Mouse (Mus musculus): Measurements from ENCODE around the gene Cdh5.
"Not testable (repeated sequence)": the region's sequence is repeated elsewhere in the genome, so short reads cannot be mapped to it uniquely, and the experiment has no call there.

Cdh5 gene

DNA sequence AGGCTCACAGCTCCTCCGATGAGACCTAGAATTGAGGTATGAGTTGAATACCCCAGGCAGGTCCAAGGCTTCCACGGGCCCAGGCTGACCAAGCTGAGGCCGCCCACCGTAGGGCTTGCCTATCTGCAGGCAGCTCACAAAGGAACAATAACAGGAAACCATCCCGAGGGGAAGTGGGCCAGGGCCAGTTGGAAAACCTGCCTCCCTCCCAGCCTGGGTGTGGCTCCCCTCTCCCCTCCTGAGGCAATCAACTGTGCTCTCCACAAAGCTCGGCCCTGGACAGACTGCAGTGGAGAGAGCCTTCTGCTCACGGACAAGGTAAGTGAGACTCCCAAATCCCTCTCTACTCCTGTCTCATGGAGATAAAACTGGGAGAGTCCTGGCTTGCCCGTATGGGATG lies at the start of gene Cdh5:
Gene Cdh5, plus strand, starts transcription at position 211 of the 400 bp plus-strand sequence.
- DNase-seq: no peak

DNA sequence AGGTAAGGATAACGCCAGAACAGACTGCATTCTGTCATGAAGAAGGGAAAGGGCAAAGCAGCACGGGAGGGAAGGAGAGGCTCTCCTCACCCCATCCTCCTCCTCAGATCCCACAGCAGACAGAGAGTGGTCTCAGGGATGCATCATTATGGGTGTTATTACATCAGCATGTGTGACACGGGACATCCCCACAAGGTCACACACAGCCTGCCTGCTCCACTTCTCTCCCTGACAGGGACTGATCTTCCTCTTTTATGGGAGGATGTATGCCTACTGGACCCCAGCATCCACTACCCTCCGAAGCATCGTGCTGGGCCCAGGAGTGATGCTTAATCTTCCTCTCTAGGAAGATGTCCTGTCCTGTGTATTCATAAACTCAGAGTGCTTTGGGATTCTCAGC lies 41.5 kb upstream of the Cdh5 start:
- DNase-seq: no peak

DNA sequence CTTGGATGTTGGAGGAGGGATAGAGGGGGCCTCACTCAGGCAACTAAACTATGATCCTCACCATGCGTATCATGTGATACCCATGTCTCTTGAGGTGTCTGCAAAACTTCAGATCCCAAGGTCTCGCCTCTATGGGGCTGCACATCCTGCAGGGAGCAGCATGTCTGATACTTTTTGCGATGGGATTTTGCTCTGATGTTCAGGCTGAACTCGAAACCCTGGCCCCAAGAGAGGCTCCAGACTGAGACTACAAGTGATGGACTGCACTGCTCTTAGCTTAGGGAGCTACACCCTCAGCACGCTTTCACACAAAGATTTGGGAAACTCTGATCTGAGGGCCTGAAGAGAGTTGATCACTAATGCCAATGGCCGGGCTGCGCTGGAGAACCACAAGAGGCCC lies 41.0 kb upstream of the Cdh5 start:
- DNase-seq: no peak

DNA sequence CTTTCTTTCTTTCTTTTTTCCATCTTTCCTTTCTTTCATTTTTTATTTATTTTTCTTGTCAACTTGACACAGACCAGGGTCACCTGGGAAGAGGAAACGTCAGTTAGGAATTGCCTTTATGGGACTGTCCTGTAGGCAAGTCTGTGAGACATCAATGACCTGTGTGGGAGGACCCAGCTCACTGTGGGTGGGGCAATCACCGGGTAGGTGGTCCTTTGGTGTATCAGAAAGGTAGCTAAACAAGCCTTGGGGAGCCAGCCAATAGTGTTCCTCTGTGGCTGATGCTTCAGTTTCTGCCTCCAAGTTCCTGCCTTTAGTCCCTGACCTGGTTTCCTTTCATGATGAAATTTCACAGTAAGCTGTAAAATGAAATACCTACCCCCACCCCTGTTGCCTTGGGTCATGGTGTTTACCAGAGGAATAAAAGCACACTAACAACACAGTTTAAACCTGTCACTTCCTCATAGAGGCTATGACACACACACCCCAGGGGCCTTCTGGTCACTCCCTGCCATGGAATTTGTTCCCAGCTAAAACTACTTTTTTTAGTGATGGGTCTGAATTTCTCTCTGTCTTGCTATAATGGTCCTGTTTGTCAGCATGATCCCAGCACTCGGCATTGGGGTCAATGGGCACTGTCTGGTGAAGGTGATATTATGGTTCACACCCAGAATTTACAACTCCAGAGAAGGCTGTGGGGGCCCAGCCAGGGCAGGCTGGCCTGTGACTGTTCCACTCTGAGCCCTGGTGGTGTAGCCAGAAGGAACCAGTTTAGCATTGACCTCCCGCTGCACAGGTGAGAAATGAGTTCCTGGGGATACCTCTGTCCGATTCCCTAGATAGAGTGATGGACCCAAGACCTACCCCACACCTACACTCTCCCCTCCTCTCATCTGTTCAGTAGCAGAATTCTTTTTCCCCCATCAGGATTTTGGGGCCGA lies 40.1 kb upstream of the Cdh5 start:
- DNase-seq: no peak

DNA sequence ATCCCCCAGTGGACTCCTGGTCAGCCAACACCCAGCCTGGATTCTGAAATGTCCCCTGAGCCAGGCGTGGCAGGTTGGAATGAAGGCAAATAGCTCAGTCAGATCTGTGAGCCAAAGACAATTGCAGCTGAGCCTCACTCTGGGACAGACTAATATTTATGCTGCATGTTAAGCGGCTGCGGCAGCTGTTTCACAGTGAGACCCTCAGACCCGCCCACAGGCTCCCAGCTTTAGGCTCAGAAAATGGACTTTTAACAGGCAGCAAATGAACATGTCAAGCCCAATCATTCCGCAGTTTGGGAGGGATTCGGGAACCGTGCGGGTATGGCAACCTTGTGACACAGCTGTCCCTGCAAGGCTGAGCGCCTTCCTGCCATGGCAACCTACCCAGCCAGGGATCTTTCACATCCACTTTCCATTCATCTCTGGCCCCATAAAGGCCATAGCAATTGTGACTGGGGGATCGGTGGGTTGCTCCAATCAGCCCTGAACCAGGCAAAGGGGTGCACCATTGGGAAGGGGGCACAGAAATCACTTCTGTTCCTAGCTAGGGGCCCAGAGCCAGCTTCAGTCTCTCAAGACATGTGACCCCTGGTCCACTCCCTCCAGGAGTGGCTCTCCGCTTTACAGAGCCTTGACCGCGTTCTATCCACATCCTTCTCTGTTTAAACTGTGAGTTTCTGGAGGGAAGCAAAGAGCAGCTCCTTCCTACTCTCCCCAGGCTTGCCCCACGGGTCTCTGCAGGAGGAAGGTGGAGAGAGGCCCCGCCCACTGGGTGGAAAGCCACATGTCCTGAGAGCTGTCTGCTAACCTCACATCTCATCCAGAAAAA lies 39.2 kb upstream of the Cdh5 start:
- DNase-seq: no peak

DNA sequence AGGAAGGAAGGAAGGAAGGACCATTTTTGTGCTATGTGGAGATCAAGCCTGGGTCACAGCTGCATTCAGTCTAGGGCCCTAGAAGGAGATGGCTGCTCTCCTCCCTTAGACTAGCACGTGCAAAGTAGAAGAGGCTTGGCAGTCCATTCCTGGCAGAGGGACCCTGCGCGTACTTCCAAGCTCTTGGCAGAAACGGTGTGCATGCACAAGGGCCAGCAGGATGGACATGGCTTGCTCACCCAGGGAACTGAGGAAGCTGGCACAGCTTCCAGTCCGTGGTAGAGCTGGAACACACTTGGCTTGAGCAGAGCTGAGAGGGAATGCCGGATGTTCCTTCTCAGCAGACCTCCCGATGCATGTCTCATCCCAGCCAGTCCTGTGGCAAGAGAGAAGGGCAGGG lies 36.2 kb upstream of the Cdh5 start:
- no peak for DNase-seq

DNA sequence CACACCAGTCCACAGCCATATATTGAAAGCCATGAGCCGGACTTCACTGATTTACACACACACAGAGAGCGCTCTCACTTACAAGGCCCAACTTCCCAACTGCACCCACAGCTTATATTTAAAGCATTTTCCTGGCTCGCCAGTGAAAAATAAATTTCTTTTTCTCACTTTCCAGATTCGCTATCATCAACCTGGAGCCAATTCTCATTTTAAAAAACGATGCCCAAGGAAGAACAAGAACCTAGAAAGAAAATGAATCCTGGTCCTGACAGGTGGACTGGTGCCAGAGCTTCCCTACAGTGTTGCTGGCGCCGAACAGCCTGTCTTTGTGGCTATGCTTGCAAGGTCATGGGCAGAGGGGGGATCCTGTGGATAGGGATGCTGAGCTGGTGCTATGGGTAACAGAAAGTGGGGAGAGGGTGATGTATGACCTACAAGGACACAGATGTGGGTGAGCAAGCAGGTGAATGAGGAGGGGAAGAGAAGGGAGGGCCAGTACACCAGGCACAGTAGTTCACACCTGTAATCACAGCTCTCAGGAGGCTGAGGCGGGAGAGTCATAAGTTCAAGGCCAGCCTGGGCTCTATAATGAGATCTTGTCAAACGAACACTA lies 35.4 kb upstream of the Cdh5 start:
- no peak for DNase-seq

DNA sequence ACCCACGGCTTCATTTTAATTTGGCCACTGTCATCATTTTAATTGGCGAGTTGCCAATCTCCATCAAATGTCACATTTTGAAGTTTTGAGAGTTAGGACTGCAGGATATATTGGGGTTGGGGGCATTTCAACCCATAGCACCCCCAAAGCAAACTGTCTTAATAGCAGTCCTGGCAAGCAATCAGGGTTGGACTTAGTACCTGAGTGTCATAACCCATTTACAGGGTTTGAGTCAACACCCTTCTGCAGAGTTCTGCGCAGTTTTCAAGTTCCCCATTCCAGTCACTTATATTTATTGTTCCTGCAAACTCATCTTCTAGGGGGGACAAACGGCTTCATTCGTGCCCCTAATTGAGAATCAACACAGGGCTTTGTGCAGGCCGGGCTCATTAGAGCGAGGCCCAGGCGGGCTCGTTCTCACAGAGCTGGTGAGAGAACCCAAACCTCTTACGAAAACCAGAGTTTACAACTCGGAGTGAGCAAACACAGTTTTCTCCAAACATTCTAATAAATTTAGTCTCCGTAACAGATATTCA lies 34.0 kb upstream of the Cdh5 start:
- no peak for DNase-seq

DNA sequence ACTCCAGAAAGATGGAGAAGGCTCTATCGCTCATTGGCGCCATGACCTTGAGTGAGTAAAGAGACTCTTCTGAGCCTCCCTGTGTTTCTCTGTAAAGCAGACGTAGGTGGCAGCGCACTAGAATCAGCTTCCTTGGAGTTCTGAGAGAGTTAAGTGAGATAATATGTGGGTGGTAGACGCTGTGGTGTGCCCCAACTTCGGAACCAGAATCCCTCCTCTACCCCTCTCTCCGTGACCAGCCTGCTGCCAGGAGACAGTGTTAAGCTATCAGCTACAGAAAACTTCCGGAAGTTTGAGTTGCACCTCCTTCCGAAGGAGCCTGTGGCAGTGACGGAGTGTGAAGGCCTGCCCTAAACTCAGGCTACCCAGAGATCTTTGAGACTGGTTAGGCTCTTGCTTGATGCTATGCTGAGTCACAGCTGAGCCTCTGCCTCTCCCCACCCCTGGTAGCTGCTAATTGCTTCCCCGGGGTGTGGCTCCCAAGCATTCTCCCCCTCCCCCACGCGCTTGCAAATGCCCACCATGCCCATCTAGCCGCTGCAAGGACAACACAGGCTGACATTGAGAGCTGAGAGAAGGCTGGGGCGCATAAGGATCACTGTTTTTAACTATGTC lies 32.9 kb upstream of the Cdh5 start:
- no peak for DNase-seq

DNA sequence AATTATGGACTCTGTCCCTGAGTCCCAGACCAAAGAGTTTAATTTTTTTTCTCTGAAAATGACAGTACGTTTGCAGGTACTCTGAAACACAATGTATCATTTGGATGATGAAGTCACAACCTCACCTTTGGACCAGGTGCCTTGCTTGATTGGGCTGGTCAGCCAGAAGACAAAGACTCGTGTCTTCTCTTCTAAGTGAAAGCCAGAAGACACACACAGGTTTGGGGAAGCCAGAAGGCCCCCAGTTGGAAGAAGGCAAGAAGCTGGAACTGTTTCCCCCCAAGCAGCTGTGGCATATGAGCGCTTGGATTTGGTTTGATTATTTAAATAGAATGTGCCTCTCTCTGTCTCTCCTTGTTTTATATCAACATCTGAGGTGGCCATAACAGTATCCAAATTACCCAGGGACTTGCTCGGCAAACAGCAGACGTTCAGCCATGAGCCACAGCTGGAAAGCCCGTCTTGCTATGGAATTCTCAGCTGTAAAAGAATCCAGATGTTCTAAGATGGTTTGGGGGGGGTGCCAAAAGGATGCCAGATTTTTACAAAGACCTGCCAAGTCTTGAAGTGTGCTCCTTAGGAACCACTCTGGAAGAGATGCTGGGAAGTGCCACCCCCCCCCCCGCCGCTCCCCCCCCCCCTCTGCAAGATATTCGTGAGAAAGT lies 31.1 kb upstream of the Cdh5 start:
- not testable (repeated sequence) for DNase-seq

DNA sequence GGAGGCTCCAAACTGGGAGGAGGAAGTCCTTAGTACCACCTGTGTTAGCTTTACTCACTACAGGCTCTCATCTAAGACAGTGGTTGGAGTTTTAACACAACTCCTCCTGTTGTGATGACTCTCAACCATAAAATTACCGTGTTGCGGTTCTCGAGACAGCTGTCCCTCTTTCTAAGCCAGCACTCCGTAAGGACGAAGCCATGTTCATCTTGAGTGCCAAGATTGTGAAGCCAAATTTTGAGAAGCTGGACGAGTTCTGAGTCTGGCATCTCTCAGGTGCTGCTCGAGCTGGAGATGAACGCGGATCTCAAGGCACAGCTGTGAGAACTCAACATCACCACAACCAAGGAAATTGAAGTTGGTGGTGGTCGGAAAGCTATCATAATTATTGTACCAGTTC lies 30.5 kb upstream of the Cdh5 start:
- no peak for DNase-seq

DNA sequence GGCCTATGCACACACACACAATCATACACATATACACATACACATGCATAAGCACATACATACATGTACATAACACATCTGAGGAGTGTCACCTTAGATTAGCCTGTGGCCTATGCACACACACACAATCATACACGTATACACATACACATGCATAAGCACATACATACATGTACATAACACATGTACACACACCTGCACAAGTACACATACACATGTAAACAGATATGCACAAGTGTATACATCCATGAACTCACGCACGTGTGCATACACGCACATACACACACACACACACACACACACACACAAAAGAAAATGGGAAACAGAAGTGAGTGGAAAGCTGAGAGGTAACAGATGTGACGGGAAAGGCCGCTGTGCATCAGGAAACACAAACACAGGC lies 26.3 kb upstream of the Cdh5 start:
- DNase-seq: no peak

DNA sequence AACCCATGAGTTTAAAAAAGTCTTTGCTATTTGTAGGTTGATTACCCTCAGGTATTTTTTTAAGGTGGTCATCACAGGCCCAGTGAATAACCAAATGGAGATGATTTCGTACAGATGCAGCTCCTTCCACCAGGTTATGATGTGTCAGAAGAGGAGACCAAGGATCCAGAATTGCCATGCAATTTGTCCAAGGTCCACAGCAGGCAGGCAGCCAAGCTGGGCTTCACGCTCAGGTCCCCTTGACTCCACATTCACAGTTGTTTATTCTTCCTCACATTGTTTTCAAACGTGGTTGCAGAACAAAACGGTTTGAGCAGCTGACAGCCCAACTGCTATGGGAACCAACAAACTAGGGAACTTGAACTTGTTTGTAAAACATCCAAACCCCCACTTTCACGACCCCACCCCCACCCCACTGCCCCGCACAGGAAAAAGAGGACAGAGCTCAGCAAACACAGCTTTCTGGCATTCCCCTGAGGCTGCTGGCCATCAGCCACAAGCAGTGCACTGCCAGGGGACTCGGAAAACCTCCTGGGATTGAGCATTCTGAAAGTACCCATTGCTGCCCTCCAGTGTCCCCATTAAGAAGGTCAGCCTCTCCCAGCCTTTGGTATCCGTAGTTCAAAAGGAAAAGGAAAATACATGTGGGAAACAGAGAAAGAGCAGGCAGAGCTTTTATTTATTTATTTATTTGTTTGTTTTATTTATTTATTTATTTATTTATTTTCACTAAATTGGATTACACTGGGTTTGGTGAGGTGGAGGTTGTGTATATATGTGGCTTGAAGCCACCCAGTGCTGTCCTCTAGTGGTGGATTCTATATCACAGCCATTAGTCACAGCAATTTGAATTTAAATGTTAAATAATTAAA lies 24.6 kb upstream of the Cdh5 start:
- peak; percentile 51 for DNase-seq

DNA sequence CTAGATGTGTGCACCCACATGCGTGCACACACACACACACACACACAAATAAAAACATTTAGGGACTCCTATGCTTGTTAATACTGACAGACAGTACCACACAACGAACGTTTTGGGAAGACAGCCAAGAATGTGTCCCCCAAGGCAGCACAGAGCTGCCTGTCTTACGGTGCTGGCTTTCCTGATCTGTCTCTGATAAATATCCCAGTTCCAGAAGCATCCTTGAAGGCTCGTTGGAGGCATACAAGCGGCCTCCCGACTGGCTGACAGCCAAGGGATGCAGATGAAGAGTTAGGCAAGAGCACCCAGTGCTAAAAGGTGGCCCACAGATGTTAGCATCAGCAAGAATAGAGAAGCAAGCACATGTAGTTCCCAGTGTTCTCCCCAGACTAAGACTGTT lies 23.3 kb upstream of the Cdh5 start:
- DNase-seq: no peak

DNA sequence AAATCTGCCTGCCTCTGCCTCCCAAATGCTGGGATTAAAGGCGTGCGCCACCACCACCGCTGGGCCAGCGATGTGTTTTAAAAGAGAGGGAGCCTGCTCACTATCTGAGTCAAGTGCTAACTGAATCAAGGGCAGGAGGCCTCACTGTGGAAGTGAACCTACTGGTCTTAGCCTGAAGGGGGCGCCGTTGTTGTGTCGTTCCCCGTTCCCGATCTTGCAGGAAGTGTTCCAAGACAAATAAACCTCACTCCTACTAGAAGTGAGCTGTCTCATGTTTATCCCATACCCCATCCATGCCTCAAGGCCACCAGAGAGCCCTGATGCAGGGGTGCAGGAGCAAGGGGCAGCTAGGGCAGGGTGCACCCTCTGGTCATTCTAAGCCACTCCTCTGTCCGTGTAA lies 16.1 kb upstream of the Cdh5 start:
- DNase-seq: no peak

DNA sequence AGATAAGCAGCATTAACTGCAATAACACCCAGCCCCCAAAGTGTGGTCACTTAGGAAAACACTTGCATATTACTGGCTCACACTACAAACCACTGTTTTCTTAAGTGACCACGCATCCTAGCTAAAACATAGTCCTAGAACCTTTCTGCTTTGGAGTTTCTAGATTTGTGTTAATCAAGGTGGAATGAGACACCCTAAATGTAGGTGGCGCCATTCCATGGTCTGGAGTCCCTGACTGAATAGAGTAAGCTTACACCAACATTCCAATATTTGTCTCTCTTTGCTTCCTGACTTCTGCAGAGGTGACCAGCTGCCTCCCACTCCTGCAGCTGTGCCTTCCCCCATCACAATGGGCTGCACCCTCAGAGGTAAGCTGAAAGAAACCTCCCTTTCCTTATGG lies 14.8 kb upstream of the Cdh5 start:
- DNase-seq: no peak

DNA sequence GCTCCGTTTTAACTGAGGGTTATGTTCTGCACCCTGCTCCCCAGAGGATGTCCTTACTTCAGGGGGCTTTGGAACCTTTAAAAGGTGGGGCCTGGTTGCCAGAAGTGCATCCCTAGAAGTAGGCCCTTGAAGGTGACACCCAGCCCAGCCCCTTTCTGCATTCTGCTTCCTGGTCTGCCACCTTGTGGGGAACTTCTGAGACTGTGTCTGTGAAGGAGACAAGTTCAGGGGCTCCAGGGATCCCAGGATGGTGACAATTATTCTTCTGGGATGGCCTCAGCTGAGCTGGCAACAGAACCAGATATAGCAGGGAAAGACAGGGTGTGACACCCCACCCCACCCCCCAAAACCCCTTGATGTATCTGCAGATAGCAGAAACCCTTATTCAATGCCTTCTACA lies 14.3 kb upstream of the Cdh5 start:
- no peak for DNase-seq

DNA sequence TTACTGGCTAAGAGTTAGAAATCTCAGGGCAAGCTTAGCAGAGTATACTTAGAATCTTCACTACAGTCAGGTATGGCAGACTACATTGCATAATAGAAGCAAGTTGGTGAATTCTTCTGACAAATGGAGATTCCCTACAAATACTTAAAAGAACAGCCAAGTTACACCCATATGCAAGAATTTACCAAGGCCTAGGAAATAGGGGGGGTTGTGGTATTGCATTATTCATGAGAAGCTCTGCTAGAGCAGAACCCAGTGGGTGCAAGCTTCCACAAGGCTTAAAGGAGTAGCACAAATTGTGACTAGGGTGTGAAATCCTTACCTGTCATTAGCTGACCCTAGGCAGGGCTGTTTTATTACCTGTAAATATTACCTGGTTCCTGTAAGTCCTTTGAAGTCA lies 13.5 kb upstream of the Cdh5 start:
- peak; percentile 27 for DNase-seq

DNA sequence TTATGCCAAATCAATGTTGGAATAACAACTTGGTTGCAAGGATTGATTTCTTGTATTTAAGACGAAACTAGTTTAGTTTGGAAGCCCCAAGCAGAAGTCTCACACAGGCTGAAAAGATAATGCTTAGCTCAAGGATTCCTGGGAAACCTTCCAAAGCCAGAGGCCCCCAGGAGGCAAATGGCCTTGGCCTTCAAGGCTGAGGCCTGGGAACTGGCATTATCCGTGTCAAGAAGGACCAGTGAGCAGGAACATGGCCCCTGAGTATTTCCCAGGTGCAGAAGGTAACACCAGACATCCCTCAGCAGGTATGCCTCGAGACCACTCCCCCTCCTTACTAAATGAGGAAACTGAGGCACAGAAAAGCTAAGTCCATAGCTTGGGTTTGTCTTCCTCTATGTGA lies 12.5 kb upstream of the Cdh5 start:
- no peak for DNase-seq

DNA sequence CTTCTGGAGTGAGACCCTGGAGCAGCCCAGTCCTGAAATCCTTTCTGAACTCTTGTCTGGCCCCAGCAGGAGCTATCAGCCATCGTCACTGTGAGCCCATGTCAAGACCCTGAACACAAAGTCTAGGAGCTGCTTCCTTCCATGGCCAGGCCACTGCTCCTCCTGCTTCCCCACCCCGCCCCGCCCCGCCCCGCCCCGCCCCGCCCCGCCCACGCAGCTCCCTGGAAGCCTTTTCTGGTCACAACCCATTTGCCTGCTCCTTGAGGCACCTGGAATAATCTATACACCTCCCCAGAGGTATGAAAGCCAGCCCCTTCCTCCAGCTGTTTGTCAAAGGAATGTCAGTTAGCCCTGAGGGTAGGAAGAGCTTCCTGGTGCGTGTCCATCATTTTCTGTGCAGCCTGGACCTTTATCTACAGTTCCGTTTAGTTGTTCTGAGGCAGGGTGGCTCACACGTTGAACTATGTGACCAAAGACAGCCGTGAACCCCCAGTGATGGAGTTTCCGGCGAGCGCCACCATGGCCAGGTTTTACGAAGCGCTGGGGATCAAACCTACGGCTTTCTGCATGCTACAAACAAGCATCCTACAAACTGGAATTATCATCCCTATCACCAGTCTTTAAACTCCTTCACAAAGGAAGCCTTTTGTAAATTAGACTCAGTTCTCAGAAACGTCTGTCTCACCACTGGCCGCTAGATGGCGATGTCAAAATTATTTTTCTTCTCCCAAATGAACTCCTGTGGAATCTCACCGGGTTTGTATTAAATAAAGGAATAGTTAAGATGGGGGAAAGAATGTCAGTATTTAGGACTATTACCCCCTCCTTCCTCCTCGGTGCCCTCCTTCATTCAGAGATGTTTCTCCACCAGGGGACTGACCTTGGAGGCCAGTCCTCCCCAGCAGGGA lies 10.2 kb upstream of the Cdh5 start:
- DNase-seq: not testable (repeated sequence)

All from layer of hippocampus, adult 9-11 months (tissue).